Mouse (Mus musculus): Measurements from ENCODE around the gene Crip2. TPM values are rescaled to one million over a fixed set of nuclear protein-coding genes. Genes with fewer than 3 reads are reported as not detected.

Crip2 gene
- polyA plus RNA-seq (2012; ENCODE audit: insufficient read depth, insufficient read length, missing spikeins) = 1.1 and 2.3 TPM in 2 replicates

DNA sequence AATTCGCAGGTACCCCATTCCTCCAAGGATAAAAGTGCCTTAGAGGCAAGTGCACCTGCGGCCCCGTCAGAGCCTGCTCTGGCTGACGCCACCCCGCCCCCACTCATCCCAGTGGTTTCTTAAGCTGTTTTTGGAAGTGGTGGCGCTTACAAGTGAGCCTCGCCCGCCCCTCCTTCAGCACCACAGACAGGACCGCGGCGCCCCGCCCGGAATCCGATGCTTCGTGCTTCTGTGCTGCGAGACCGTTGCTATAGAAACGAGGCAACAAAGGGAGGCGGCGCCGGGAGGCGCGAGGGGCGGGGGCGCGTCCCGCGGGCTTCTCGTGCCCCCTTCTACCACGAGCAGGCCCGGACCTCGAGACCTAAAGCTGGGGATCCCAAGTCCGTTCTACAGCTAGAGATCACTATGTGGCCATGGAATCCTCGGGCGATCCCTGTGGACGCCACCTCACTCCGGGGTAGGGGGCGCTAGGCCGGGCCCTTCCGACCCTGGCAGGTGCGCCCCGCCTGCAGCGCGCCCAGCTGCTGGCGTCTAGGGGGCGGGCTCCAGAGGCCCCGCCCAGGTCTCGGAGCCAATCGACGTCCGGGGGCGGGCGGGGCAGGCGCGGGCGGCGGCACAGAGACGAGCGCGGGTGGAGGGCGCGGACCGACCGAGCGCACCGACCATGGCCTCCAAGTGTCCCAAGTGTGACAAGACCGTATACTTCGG, at the start of gene Crip2:
Crip2 (plus strand) TSS at position 329 of the 708 bp plus-strand sequence.
- TF ChIP-seq POLR2A (IDR thresholded peaks at IDR 0.05; ENCODE audit: borderline replicate concordance, low read depth, low read length) = no peak
- Histone ChIP-seq H3K4me1 (ENCODE audit: control insufficient read depth, insufficient read depth, low read length) (0 out of 2 replicates have a peak, but pooled peaks cover 2% of the 10 kb centered on the region), H3K4me3 (ENCODE audit: insufficient read depth, low read length) (peak within 1 kb of the TSS; percentile 58), H3K27ac (ENCODE audit: insufficient read depth, low read depth, low read length) (no peak within 1 kb of the TSS)

- Histone ChIP-seq H3K4me3 (ENCODE audit: insufficient read depth, low read length) (no peak overlapping the region), H3K27ac (ENCODE audit: insufficient read depth, low read depth, low read length) (no peak overlapping the region), H3K4me1 (ENCODE audit: control insufficient read depth, insufficient read depth, low read length) (peaks cover 11% of the 10 kb centered on the region)
- TF ChIP-seq POLR2A (IDR thresholded peaks at IDR 0.05; ENCODE audit: borderline replicate concordance, low read depth, low read length) (no peak), CTCF (IDR thresholded peaks at IDR 0.05; ENCODE audit: low read depth, low read length) (no peak)
Measured at GRCm38 (mm10) chr12:113097040-113097439, 43.0 kb upstream of the Crip2 start.

- Histone ChIP-seq H3K27ac (ENCODE audit: insufficient read depth, low read depth, low read length) (no peak within 1 kb of the TSS), H3K4me1 (ENCODE audit: control insufficient read depth, insufficient read depth, low read length) (peaks cover 14% of the 10 kb centered on the region), H3K4me3 (ENCODE audit: insufficient read depth, low read length) (peak within 1 kb of the TSS; percentile 79)
- TF ChIP-seq POLR2A (IDR thresholded peaks at IDR 0.05; ENCODE audit: borderline replicate concordance, low read depth, low read length) (no peak), CTCF (IDR thresholded peaks at IDR 0.05; ENCODE audit: low read depth, low read length) (no peak)
Measured at GRCm38 (mm10) chr12:113097749-113098281, 42.2 kb upstream of the Crip2 start, which contains the start of gene Mta1. Mta1 (plus strand) TSS chr12:113098278.

- Histone ChIP-seq H3K4me1 (ENCODE audit: control insufficient read depth, insufficient read depth, low read length) (peaks cover 14% of the 10 kb centered on the region), H3K27ac (ENCODE audit: insufficient read depth, low read depth, low read length) (no peak overlapping the region), H3K4me3 (ENCODE audit: insufficient read depth, low read length) (peak overlapping the region; percentile 78)
- no peak for TF ChIP-seq POLR2A (IDR thresholded peaks at IDR 0.05; ENCODE audit: borderline replicate concordance, low read depth, low read length)
- no peak for TF ChIP-seq CTCF (IDR thresholded peaks at IDR 0.05; ENCODE audit: low read depth, low read length)
Measured at GRCm38 (mm10) chr12:113098530-113099151, 41.4 kb upstream of the Crip2 start.

- no peak for TF ChIP-seq POLR2A (IDR thresholded peaks at IDR 0.05; ENCODE audit: borderline replicate concordance, low read depth, low read length)
- no peak for TF ChIP-seq CTCF (IDR thresholded peaks at IDR 0.05; ENCODE audit: low read depth, low read length)
- Histone ChIP-seq H3K4me1 (ENCODE audit: control insufficient read depth, insufficient read depth, low read length) (peaks cover 14% of the 10 kb centered on the region), H3K4me3 (ENCODE audit: insufficient read depth, low read length) (peak overlapping the region; percentile 78), H3K27ac (ENCODE audit: insufficient read depth, low read depth, low read length) (no peak overlapping the region)
Measured at GRCm38 (mm10) chr12:113099470-113100237, 40.4 kb upstream of the Crip2 start.

DNA sequence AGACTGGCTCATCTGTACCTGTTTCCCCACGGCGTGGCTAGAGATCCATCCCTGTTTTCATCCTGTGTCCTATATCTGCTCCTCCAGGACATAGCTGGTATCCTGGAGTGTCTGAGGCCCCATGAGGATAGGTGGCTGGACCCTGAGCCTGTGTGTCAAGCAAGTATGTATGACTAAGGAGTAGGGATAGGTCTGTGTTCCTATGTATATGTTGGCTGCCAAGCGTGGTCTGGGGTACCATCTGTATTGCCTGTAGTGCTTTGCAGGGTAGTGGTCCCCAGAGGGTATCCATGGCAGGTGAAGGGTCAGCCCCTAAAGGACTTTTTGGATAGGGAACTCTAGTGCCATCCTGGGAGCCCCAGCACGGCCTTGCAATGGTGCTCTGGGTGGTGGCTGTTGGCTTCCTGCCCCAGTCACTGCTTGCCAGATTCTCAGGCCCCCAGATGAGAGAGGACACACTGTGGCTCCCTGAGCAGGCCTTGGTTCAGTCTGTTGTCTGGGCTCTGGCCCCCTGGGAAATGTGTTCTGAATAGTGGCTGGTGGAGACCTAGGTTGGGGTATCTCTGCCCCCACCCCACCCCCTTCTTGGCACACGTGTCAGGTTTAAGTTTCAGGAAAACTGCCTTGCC, 39.5 kb upstream of the Crip2 start:
- peaks cover 14% of the 10 kb centered on the region for H3K4me1 ChIP-seq (ENCODE audit: control insufficient read depth, insufficient read depth, low read length)
- H3K27ac ChIP-seq (ENCODE audit: insufficient read depth, low read depth, low read length) = no peak overlapping the region

GRCm38 (mm10) chr12:113101251-113101960, 38.6 kb upstream of the Crip2 start:
- H3K27ac ChIP-seq (ENCODE audit: insufficient read depth, low read depth, low read length) = no peak overlapping the region
- no peak for TF ChIP-seq POLR2A (IDR thresholded peaks at IDR 0.05; ENCODE audit: borderline replicate concordance, low read depth, low read length)
- no peak for TF ChIP-seq CTCF (IDR thresholded peaks at IDR 0.05; ENCODE audit: low read depth, low read length)
- peaks cover 15% of the 10 kb centered on the region for H3K4me1 ChIP-seq (ENCODE audit: control insufficient read depth, insufficient read depth, low read length)
- no peak overlapping the region for H3K4me3 ChIP-seq (ENCODE audit: insufficient read depth, low read length)

More for the DNA sequence above, 39.5 kb upstream of the Crip2 start:
- no peak for TF ChIP-seq CTCF (IDR thresholded peaks at IDR 0.05; ENCODE audit: low read depth, low read length)
- no peak overlapping the region for H3K4me3 ChIP-seq (ENCODE audit: insufficient read depth, low read length)

DNA sequence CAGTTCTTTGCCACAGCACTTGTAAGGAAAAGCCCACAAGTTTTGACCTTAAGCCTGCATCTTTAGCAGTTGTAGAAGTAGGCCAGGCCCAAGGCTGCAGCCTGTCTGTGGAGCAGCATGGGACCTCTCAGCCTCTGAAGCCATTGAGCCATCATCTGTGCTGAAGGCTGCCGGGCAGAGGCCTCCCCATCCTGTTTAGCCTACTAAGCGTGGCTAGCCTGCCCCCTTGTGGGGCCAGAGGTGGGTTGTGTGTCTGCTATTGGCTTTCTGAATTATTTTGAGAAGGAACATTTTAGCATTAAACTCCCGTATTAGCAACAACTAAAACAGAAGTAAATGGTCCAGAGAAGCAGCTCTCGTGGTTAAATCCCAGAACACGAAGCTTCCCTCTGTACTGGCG, 37.6 kb upstream of the Crip2 start:
- H3K4me1 ChIP-seq (ENCODE audit: control insufficient read depth, insufficient read depth, low read length) = peaks cover 15% of the 10 kb centered on the region
- TF ChIP-seq CTCF (IDR thresholded peaks at IDR 0.05; ENCODE audit: low read depth, low read length) = no peak
- TF ChIP-seq POLR2A (IDR thresholded peaks at IDR 0.05; ENCODE audit: borderline replicate concordance, low read depth, low read length) = no peak
- no peak overlapping the region for H3K27ac ChIP-seq (ENCODE audit: insufficient read depth, low read depth, low read length)

More for the DNA sequence above, 37.6 kb upstream of the Crip2 start:
- no peak overlapping the region for H3K4me3 ChIP-seq (ENCODE audit: insufficient read depth, low read length)

All from bone marrow macrophage, adult 2 months (primary cell).